Mouse (Mus musculus): ENCODE measurements around the gene Cstad.

Cstad gene

DNA sequence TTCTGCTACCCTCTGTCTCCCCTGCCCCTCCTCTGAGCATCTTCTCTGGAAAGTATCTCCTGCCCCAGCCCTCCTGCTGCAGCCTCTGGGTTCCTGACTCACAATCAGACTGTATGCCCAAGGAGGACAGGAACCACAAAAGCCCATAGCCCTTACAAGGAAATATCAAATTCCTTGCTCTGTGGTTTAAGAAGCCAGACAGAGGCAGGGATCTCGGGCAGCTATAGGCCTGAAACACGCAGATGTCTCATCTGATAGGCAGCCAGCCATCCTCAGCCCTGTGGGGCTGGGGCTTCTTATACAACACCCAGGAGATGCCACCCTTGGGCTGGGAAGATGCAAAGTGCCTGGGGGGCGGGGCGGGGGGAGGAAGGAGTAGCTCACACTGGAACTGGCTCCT is 956 bp downstream of the Cstad start:
- DNase-seq (ENCODE audit: low spot score): no peak

DNA sequence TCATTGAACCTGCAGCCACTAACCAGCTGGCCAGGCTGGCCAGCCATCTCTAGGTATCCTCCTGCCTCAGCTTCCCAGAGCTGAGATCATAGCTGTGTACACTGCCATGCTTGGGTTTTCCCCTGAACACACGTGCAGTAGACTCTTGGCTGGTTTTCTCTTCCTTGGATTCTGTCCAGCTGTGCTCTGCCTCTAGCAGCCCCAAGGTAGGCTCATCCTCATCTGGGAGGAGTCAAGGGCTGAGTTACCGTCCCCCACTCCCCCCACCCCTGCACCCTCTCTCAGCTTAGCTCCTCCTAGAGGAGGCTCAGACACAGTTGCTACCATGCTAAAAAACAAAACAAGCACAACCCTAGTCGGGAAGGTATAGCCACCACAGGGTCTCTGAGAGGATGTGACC is 4.8 kb downstream of the Cstad start:
- DNase-seq (ENCODE audit: low spot score): no peak

DNA sequence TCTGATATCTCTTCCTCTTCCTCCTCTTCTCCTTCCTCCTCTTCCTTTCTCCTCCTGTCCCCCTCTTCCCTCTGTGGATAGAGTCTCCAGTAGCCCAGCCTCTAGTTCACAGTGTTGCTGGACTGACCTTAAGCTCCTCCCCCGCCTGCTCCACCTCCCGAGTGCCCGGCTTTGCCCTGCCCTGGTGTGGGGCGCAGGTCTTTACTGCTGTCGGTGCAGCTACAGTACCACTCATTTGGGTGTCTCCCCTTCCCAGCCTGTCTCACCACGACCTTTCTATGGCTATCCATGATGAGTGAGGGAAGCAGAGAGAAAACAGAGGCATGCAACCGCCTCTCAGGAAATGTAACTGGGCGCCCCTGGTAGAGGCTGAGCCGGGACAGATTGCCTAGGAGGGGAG is 5.5 kb downstream of the Cstad start:
- DNase-seq (ENCODE audit: low spot score): peak; percentile 71

DNA sequence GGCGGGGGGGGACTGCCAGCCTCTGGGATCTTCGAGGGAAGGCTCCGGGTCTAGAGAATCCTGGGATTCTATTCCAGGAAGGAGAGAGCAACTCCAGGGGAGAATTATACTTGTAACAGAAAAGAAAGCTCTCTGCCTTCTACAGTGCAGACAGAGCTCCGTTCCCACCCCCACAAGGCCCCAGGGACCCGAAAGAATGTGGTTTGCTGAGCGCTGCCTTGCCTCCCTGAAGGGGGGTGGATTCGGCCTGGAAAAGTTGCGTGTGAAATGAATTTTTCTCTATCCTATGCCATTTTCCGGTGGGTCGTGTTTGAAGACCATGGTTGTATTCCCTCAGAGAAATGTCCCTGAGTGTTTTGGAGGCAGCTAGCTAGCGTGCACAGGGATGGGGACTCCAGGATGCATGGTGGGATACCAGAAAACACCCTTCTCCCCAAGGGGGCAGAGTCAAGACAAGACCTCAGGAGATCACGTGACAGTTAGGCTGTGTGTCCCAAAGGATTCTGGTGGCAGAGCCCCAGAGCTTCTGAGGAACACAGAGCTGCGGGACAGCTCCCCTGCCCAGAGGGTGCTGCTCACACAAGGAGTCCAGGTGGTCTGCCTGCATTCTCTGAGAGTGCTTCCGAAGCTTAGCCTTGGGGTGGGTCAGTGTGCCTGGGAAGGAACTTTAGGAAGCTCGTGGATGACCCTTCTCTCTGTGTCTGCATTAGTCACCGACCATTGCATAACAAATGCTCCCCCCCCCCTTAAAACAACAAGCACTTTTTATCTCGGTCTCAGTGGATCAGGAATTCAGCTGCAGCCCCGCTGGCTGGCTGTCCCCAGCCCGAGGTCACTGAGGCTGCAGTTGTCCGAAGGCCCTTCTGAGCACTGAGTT is 6.4 kb downstream of the Cstad start:
- DNase-seq (ENCODE audit: low spot score): peak; percentile 82

DNA sequence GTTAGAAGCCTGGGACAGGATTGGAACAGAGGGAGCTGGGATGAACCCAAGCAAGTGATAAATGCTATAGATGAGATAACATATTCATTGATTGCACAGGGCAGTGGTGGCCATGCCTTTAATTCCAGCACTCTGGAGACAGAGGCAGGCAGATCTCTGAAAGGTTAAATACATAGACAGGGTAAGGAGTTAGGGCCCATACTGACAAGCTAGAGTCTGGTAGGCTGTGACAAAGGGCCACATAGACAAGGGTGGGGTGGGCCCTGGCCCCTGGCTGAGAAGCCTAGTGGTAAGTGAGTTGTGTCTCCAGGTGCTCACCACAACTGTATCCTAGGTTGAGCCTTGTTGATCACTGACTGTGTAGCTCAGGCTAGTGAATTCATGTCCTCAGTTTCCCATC is 7.6 kb downstream of the Cstad start:
- no peak for DNase-seq (ENCODE audit: low spot score)

DNA sequence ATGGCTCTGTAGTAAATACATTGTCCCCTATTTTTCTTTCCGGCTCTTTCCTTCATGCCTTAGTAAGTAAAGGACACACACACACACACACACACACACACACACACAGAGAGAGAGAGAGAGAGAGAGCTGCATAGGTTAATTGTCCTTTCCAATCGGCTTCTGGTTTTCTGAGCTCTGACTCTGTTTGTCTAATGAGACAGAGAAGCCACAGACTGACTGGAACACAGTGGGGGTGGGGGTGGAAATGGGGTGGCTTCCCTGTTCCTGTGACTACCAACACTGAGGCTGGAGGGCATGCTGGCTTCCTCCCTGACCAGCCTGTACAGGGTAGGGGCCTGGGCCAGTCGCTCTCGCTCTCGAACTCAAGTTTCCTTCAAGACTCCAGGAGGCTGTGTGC is 8.9 kb downstream of the Cstad start:
- DNase-seq (ENCODE audit: low spot score): no peak

DNA sequence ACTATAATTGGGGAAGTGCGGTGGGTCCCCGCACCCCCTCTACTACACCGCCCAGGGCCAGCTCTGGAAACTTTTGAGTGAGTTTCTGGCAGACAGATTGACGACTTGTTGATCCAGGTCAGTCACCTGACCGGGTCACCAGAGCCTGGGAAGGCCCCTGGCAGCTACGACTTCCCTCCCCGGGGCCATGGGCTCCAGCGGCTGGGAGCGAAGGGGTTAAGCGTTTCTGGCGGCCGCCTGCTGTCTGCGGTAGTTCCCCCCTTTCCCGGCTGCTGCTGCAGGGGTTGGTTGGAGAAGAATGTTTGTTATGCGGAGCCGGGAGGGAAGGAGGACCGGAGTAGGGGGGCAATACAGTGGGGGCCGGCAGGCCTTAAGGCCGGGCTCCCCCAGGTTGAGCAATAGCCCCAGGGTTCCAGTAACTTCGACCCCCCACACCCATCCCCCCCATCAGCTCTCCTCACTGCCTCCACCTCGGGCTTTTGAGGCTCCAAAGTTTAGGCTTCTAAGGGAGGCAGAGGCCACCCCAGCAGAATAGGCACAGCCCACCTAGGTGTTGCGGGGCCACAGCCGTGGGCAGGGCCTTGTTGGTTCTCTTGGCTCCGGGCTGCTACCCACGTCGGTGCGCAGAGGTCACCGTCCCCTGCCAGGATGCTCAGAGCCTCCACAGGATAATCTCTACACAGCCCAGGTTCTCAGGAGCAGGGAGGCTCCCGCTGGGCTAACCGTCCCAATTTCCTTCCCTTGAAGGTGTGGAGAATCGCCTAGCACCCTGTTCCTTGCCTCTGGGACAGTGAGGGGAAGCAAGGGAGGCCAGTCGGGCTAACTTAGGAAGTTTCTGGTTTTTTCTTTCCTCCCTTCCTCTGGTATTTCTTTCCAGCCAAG is 10.3 kb downstream of the Cstad start:
- DNase-seq (ENCODE audit: low spot score): peak; percentile 81

DNA sequence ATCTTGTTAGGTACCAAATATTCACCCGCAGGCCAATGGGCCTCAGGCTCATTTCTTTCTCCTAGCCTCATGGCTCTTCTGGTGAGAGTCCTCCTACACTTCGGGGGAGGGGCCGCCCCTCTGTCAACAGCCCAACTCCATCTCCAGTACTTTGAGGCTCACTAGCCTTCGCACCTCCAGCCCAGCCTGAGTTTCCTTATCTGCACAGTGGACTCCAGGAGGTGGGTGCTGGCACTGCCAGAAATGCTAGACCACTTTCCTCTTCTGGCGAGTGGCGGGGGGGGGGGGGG is 10.9 kb downstream of the Cstad start:
- no peak for DNase-seq (ENCODE audit: low spot score)

DNA sequence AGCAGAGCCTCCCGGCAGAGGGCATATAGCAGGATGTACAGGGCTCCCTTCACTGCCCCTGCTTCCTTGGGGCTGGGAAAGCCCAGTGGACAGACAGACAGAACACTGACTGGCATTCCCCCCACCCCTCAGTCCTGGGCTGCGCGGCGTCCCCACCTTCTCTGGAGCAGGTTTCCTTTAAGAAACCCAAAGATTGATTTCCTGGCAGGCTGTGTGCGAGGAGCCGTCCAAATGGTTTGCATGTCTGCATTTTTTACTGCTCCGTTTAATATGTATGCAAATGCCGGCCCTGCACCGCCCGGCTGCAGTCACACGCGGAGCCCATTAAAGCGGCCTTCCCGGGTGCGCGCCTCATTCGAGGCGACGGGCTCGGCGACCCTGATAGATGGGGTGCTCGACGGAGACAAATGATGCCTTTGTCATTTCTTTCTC is 11.8 kb downstream of the Cstad start:
- DNase-seq (ENCODE audit: low spot score): no peak

DNA sequence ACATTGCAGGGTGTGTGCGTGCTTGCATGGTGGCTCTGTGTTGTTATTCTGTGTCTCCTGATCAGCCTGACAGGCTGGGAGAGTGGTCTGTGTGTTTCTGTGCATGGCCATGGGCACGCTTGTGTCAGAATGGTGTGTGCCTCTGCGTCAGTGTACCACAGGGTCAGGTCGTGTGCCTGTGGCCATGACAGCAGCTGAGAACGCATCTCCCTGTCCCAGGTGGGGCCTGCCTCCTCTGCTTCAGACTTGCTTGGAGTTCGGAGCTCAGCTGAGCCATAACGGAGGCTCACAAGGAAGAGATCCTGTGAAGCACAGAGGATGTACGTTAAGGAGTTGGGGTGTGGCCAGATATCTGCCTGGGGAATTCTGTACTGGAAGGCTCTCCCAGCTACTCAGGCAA is 13.1 kb downstream of the Cstad start:
- DNase-seq (ENCODE audit: low spot score): no peak

DNA sequence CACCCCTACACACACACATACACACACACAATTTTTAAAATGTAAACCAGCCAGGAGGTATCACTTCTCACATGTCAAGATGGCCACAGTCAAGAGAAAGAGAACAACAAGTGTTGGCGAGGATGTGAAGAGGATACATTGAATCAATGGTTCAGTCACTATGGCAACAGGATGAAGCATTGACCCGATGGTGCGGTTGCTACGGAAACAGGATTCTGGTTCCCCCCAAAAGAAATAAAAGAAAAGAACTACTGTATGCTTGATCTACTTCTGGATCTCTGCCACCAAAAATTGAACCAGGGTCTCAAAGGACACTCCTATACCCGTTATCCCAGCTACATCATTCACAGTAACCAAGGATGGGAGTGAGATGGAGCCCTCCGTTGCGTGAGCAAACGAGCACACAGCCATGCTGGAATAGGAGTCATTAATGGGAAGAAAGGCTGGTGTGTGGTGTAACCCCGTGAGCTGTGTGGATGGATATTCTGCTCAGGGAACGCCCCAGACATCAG is 13.9 kb downstream of the Cstad start:
- no peak for DNase-seq (ENCODE audit: low spot score)

DNA sequence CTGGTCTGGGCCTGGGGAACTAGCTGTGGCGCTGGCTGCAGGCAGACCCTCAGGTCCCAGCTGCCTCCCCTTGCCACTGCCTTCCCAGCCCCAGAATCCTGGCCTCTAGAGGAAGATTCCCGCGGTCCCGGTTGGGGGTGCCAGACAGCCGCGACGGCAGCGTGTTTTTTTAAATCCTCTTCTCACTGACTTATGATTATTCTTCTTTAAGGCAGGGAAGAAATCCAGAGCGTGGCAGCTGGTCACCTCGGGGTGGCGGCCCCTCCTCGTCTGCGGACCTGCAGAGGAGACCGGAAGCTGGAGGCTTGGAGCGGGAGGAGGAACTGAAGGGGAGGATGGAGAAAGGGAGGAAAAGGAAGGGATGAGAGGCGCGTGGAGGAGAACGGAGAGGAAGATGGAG is 18.7 kb downstream of the Cstad start:
- peak; percentile 74 for DNase-seq (ENCODE audit: low spot score)

DNA sequence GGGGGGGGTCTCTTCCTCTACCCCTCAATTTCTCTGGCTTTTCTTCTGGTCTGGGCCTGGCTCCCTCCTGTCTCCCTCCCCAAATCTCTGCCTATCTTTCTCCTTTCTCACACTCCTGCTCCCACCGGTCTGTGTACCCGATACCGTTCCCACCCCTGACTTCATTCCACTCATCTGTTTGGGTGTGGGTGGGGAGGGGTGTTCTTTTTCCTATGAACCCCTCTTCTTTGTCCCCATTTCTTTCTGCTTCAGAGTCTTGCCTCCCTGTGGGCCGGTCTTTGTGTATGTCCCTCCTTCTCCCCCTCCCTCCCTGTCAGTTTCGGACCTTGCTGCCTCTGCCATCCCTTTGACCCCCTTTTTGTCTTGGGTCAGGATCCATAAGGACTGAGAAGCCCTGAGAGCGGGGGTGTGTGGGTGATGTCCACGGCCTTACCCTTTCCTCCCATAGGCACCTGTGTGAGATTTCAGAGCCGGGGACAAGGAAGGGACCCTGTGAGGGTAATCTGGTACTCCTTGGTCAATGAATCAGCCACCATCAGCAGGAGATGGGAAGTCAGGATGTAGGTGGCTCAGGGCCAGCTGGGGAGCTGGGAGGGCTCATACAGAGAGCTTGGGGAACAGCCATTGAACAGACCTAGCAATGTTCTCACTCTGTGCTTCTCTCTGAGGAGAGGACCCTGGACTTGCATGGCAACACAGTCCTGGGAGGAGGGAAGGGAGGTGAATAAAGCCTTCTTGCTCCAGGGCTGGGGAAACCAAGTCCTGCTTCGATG is 19.5 kb downstream of the Cstad start:
- no peak for DNase-seq (ENCODE audit: low spot score)

DNA sequence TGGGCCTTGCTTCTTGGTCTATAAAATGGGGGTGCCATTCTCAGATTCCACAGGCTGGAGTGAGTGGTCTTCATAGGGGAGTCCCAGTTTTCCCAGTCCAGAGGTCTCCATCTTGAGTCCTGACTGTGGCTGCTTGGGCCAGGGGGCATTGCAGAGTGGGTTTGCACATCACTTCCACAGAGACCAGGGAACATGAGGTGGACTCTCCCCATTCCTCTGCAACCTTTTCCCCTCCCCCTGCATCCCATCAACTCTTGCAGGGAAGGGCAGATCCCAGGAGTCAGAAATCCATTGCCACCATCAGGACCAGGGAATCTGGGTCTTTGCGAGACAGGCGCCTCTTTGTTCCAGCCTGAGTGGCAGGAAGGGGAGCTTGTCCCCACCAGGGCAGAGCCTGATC is 21.0 kb downstream of the Cstad start:
- DNase-seq (ENCODE audit: low spot score): no peak

DNA sequence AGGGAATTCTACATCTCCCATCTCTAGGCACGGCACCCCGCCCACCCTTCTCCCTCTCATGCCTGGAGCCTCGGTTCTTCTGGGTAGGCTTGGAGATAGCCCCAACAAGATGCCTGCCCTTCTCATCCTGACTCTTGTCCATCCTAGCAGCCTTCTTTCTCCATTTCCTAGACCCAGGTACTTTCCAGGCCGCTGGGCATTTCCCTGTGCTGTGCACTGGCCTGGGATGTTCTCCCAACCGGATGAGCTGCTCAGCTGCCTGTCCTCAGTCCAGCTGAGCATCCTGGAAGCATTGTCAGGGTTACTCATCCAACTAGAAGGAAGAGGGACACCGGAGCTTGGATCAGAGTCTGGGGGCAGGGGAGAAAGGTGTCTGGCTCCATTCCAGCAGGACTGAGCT is 21.6 kb downstream of the Cstad start:
- DNase-seq (ENCODE audit: low spot score): no peak

DNA sequence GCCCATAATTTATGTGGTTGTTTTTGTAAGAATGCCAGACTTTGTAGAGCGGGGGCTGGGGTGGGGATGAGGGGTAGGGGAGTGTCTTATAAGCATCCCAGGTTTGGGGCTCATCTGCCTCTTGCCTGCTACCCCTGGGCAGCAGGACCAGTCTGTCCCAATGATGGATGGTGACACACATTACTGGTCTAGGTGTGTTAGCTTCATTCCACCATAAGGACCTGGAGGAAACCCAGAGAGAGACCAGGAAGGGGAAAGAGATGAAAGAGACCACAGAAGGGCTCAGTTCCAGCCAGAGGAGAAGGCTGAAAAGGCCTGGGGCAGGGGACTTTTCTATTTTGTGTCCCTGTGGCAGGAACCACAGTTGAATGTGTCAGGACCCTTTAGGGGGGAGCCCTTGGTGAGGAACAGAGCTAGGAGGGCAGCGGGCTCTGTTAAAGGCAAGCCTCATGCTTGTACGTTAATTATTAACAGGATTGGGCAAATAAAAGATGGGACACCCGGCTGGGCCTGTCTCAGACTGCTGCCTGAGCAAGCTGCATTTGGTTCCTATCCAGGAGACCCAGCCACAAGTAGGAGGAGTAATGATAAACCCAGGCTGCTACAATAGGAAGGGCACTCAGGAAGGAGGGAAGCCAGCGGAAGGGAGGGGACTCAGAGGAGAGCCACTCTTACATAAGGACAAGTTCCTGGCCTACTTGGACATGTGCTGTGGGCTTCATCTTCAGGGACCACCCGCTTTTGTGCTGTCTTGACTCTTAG is 23.8 kb downstream of the Cstad start:
- no peak for DNase-seq (ENCODE audit: low spot score)

DNA sequence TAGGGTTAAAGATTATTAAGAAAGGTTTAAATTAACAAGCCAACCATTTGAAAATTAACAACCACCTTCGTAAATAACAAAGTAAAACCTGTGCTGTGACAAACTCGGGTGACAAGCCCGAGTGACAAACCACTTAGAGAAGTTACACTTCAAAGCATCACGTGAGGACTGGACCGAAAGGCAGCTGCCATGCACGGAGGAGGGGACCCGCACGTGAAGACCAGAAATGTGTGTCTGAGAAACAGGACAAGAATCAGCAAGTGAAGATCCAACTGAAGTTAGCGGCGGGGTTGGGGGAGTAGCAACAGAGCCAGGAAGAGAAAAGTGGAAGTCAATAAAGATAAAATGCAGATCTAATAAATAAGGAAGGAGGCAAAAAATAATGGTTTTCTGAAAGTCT is 29.0 kb downstream of the Cstad start:
- no peak for DNase-seq (ENCODE audit: low spot score)

DNA sequence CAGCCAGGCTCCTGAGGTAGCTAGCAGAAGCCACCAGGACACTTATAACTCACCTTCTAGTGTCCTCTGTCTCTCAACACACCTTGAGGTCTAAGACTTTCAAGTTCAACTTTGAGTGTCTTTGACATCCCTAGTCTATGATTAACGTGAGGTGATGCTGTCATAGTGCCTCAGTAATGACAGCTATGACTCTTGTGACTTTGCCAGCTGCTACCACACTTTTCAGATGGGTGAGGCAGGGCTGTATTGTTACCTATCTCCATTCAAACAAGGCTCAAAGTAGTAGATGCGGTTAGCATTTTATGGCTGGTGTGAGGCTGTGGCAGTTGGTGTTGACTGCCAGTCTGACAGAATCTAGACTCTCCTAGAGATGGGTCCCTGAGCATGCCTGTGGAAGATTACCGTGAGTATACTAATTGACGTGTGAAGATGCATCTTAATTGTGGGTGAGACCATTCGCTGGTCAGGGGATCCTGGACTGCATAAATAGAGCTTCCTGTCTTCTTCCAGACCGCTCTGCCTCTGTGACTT is 30.5 kb downstream of the Cstad start:
- DNase-seq (ENCODE audit: low spot score): no peak

DNA sequence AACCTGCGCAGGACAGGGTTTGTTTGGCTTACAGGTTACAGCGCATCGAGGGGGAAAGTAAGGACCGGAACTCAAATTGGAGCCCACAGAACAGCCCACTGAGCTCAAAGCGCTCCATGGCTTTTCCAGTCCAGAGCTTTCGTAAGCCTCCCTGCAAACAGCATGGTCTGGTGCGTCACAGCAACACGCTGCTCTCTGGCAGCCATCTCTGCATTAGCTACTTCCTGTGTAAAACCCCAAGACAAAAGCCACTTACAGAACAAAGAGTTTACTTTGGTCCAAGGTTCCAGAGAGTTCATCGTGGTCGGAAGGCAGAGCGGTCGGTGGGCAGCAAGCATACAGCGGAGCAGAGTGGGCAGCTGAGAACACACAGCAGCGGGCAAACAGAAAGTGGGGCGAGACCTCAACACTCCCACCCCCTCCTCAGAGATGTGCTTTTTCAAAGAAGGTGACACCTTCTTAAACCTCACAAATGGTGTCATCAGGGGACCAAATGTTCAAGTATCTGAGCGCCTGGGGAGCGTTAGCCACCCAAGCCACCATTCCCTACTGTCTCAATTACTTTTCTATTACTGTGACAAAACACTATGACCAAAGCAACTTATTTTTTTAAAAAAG is 31.3 kb downstream of the Cstad start:
- no peak for DNase-seq (ENCODE audit: low spot score)

DNA sequence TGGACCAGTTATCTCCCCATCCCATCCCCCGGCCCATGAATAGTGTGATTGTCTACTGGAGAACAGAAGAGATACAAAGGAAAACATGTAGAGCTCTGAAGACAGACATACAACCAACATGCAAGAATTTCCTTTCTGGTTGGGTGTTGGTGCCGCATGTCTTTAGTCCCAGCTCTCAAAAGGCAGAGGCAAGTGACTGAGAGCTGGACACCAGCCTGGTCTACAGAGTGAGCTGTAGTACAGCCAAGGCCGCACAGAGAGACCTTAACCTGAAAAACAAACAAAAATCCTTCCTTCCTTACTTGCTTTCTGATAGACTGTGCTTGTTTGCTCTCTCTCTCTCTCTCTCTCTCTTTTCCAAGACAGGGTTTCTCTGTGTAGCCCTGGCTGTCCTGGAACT is 32.5 kb downstream of the Cstad start:
- no peak for DNase-seq (ENCODE audit: low spot score)

DNA sequence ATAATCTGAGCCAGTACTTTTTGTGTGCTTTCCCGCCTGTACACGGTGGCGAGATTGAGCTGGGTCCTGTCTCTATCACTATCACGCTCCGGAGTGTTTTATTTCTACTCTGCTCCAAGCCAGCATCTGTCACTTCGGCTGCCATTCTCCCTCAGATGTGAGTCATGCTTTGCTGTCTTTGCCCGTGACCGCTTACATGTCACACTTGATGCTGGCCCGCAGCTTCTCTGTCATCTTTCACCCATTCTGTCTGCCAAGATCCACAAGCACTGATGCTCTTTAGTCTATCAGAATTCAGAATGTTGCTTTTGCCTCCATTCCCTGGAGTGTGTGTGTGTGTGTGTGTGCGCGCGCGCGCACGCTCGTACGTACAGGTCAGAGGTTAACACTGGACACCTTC is 33.5 kb downstream of the Cstad start:
- DNase-seq (ENCODE audit: low spot score): no peak

Data from testis, postnatal 10 days (tissue).